Mouse (Mus musculus) kidney, embryonic 15.5 days (tissue): ENCODE results near the gene Ocln. TPM values are rescaled to one million over a fixed set of nuclear protein-coding genes. Genes with fewer than 3 reads are reported as not detected.
A peak's percentile ranks its signal among the peaks of the same experiment; 100 is the strongest.

ENCODE experiments used
- ATAC-seq: fragments of 200-750 bp; cut with Nextera tagmentation; replicated peaks from 2 replicates; pipeline ENCODE4 v1.8.0; 2017; ENCODE audit warnings: moderate TSS enrichment; ENCODE audit not compliant: low FRiP score
- H3K27ac ChIP-seq: fragments of 300-500 bp; sonication (generic); 2 replicates; pipeline ENCODE4 v1.5.1; 2015; ENCODE audit warnings: mild to moderate bottlenecking, inconsistent platforms
- H3K27me3 ChIP-seq: fragments of 300-500 bp; sonication (generic); 2 replicates; pipeline ENCODE4 v1.6.1; 2015; ENCODE audit warnings: inconsistent platforms
- H3K36me3 ChIP-seq: fragments of 300-500 bp; sonication (generic); 2 replicates; pipeline ENCODE4 v1.6.1; 2015; ENCODE audit warnings: inconsistent platforms
- H3K4me1 ChIP-seq: fragments of 300-500 bp; sonication (generic); 2 replicates; pipeline ENCODE4 v1.6.1; 2015; ENCODE audit warnings: inconsistent platforms
- H3K4me2 ChIP-seq: fragments of 300-500 bp; sonication (generic); 2 replicates; pipeline ENCODE4 v1.6.1; 2015; ENCODE audit warnings: moderate library complexity, mild to moderate bottlenecking, inconsistent platforms
- H3K4me3 ChIP-seq: fragments of 300-500 bp; sonication (generic); replicated peaks from 2 replicates; pipeline ENCODE4 v1.5.1; 2015; ENCODE audit warnings: mild to moderate bottlenecking, inconsistent platforms
- H3K9ac ChIP-seq: fragments of 300-500 bp; sonication (generic); 2 replicates; pipeline ENCODE4 v1.6.1; 2015; ENCODE audit warnings: mild to moderate bottlenecking, inconsistent platforms
- H3K9me3 ChIP-seq: fragments of 300-500 bp; sonication (generic); replicated peaks from 2 replicates; pipeline ENCODE4 v1.6.1; 2016; ENCODE audit warnings: inconsistent platforms
- WGBS: fragments of 180-500 bp; shearing (Covaris S2); methylation state at CpG from one replicate; pipeline ENCODE4 v1.1.7; 2015; ENCODE audit warnings: mixed read lengths; 5-methylcytosine and 5-hydroxymethylcytosine counted together
- polyA plus RNA-seq: library from polyadenylated mRNA; unstranded; fragments of >200 nt; fragmentation: Nextera tagmentation; extraction: Ambion mirVana; gene quantifications from 2 replicates; pipeline ENCODE4 v1.2.1, GENCODE M21; 2015

Ocln gene
- polyA plus RNA-seq, 1 experiment from 2014 or later: 26.1 TPM

DNA sequence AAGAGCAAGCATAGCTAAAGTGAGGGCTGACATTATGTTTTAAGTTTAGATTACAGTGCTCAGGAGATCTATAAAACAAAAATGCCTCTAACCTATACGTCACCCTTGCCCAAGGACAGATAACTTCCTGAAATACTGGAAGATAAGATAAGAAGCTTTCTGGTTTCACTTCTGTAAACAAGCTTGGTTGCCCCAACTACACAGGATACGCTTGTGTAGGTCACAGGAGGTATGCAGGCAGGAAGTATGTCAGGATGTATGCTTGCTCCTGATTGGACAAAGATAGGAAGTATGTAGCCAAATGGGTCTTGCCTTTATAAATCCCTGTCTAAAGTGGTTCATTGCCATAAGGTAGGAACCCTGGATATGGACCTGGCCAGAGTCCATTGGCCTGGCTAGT is 23.4 kb upstream of the Ocln start:
- H3K4me2 ChIP-seq: no peak overlapping the region
- WGBS: 44% methylated on average over 2 of the region's 2 CpGs
- H3K9ac ChIP-seq: no peak overlapping the region
- no peak overlapping the region for H3K4me3 ChIP-seq
- no peaks in the 10 kb centered on the region for H3K36me3 ChIP-seq
- ATAC-seq: no peak
- H3K27ac ChIP-seq: no peak overlapping the region
- no peaks in the 10 kb centered on the region for H3K9me3 ChIP-seq
- no peaks in the 10 kb centered on the region for H3K27me3 ChIP-seq
- no peaks in the 10 kb centered on the region for H3K4me1 ChIP-seq

DNA sequence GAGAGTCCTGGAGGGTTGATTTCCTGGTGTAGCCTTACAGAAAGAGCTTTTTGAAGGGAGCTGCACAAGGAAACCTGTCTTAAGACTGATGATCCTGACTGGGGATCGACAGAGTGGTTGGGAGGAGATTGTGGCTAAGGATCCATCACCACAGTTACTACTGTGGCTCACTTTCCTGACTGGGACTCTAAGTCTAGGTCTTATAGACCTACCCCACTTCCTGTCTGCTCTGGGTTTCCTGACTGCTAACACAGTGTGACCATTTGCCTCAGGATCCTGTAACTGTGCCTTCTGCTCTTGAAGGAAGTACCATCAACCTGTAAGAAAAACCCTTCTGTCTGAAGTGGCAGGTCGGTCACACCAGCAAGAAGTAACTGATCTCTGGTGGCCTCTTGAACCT is 18.2 kb upstream of the Ocln start:
- Histone ChIP-seq H3K9me3 (no peaks in the 10 kb centered on the region), H3K36me3 (no peaks in the 10 kb centered on the region), H3K27me3 (no peaks in the 10 kb centered on the region), H3K4me2 (no peak overlapping the region), H3K27ac (no peak overlapping the region), H3K4me1 (no peaks in the 10 kb centered on the region), H3K9ac (no peak overlapping the region), H3K4me3 (no peak overlapping the region)
- no peak for ATAC-seq
- 68% methylated on average over 2 of the region's 2 CpGs for whole genome bisulfite sequencing

GRCm38 (mm10) chr13:100568359-100568758 is 15.8 kb upstream of the Ocln start:
- Histone ChIP-seq H3K4me3 (no peak overlapping the region), H3K4me1 (no peaks in the 10 kb centered on the region), H3K36me3 (no peaks in the 10 kb centered on the region), H3K27me3 (no peaks in the 10 kb centered on the region), H3K9ac (no peak overlapping the region), H3K27ac (no peak overlapping the region), H3K9me3 (no peaks in the 10 kb centered on the region), H3K4me2 (no peak overlapping the region)
- WGBS: 89% methylated on average over 1 of the region's 1 CpGs
- no peak for ATAC-seq

- no peak overlapping the region for H3K9ac ChIP-seq
- H3K9me3 ChIP-seq: no peaks in the 10 kb centered on the region
- no peak overlapping the region for H3K4me3 ChIP-seq
- no peak for ATAC-seq
- no peak overlapping the region for H3K27ac ChIP-seq
- H3K27me3 ChIP-seq: peaks cover 9% of the 10 kb centered on the region; the same call in 1 of the 2 replicates
- no peaks in the 10 kb centered on the region for H3K36me3 ChIP-seq
- WGBS: 83% methylated on average over 9 of the region's 9 CpGs
- H3K4me1 ChIP-seq: no peaks in the 10 kb centered on the region
- H3K4me2 ChIP-seq: no peak overlapping the region
These were observed 6.9 kb upstream of the Ocln start for GRCm38 (mm10) chr13:100559449-100559848.

DNA sequence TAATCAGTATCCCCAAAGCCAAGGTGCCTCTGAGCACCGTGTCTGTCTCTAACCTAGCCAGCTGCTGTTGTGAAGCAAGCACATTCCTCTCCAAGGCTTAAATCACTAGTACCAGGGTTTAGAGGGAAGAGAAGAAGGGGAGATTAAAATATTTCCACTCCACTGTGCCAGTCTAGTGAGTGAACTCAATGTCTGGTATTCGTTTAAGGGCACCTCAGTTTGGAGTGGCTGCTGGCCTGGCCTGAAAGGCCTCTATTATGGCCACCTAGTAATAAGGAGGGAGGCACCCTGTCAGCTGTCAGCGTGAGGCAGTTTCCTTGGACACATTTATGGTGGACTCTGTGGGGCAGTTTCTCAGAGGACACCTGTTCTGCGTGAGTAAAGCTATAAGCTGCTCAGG is 4.5 kb upstream of the Ocln start:
- no peak overlapping the region for H3K4me2 ChIP-seq
- 53% methylated on average over 4 of the region's 4 CpGs for WGBS
- no peak for ATAC-seq
- no peak overlapping the region for H3K9ac ChIP-seq
- no peak overlapping the region for H3K4me3 ChIP-seq
- no peaks in the 10 kb centered on the region for H3K36me3 ChIP-seq
- peaks cover 11% of the 10 kb centered on the region for H3K4me1 ChIP-seq
- peaks cover 31% of the 10 kb centered on the region for H3K27me3 ChIP-seq
- no peaks in the 10 kb centered on the region for H3K9me3 ChIP-seq
- H3K27ac ChIP-seq: no peak overlapping the region

DNA sequence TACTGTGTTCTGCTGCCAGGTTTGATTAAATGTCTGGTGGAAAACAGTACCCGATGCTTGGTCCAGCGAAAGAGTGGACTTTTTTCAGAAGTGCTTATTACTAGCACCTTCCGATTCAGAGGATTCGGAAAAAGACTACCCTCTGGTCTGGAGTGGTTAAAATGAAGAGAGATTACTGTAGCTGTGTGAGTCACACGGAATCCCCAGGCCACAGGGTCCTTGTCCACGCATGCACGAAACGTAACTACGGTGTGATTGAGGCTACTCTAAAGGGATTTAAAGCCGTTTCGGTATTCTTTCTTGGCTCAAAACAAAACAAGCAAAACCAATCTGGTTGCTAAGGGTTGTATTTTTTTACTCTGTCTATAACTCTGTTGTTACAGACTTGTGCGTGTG is 522 bp upstream of the Ocln start:
- H3K4me3 ChIP-seq: peak overlapping the region; percentile 63
- peaks cover 23% of the 10 kb centered on the region for H3K4me1 ChIP-seq
- peak; percentile 15; the same call in 1 of the 2 replicates for ATAC-seq
- WGBS: 5% methylated on average over 12 of the region's 12 CpGs
- peak overlapping the region; percentile 80; the same call in 1 of the 2 replicates for H3K27ac ChIP-seq
- no peaks in the 10 kb centered on the region for H3K9me3 ChIP-seq
- peak overlapping the region; percentile 94 for H3K4me2 ChIP-seq
- H3K36me3 ChIP-seq: no peaks in the 10 kb centered on the region
- H3K27me3 ChIP-seq: peaks cover 53% of the 10 kb centered on the region
- H3K9ac ChIP-seq: peak overlapping the region; percentile 61; the same call in 1 of the 2 replicates

GRCm38 (mm10) chr13:100552009-100552368 is 529 bp downstream of the Ocln start:
- H3K4me1 ChIP-seq: peaks cover 23% of the 10 kb centered on the region
- H3K36me3 ChIP-seq: no peaks in the 10 kb centered on the region
- ATAC-seq: peak; percentile 24
- H3K27me3 ChIP-seq: peaks cover 53% of the 10 kb centered on the region
- H3K27ac ChIP-seq: peak overlapping the region; percentile 80
- H3K4me3 ChIP-seq: peak overlapping the region; percentile 63
- WGBS: under 1% methylated on average over 35 of the region's 35 CpGs
- H3K9me3 ChIP-seq: no peaks in the 10 kb centered on the region
- peak overlapping the region; percentile 94 for H3K4me2 ChIP-seq
- H3K9ac ChIP-seq: peak overlapping the region; percentile 61

GRCm38 (mm10) chr13:100551371-100552008 is 1.0 kb downstream of the Ocln start:
- peak overlapping the region; percentile 80 for H3K27ac ChIP-seq
- peak overlapping the region; percentile 61 for H3K9ac ChIP-seq
- peak overlapping the region; percentile 94 for H3K4me2 ChIP-seq
- H3K36me3 ChIP-seq: no peaks in the 10 kb centered on the region
- H3K4me1 ChIP-seq: peaks cover 23% of the 10 kb centered on the region
- ATAC-seq: peak; percentile 46; the same call in 1 of the 2 replicates
- no peaks in the 10 kb centered on the region; the same call in 1 of the 2 replicates for H3K9me3 ChIP-seq
- WGBS: under 1% methylated on average over 41 of the region's 41 CpGs
- peaks cover 53% of the 10 kb centered on the region for H3K27me3 ChIP-seq
- peak overlapping the region; percentile 63 for H3K4me3 ChIP-seq

DNA sequence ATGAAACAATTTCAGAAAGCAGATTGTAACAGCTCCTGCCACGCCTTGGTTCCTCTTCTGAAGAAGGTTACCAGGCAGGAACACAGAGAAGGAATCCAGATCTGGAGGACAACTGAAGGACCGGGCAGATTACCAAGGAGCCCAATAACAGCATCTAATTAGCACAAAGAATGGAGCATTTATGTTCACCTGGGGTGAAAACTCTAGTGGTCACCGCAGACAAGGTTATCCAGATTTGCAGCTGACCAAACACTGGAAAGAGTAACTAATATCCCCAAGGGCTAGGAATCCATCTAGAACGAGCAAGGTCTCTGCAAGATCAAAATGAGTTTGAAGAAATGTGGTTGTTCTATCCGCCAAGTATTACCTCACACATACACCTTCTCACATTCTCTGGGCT is 5.2 kb downstream of the Ocln start:
- Histone ChIP-seq H3K4me1 (peaks cover 14% of the 10 kb centered on the region), H3K9me3 (no peaks in the 10 kb centered on the region; the same call in 1 of the 2 replicates), H3K27me3 (peaks cover 25% of the 10 kb centered on the region), H3K4me3 (no peak overlapping the region), H3K27ac (no peak overlapping the region), H3K4me2 (no peak overlapping the region), H3K9ac (no peak overlapping the region), H3K36me3 (no peaks in the 10 kb centered on the region)
- 76% methylated on average over 5 of the region's 5 CpGs for WGBS
- no peak for ATAC-seq

DNA sequence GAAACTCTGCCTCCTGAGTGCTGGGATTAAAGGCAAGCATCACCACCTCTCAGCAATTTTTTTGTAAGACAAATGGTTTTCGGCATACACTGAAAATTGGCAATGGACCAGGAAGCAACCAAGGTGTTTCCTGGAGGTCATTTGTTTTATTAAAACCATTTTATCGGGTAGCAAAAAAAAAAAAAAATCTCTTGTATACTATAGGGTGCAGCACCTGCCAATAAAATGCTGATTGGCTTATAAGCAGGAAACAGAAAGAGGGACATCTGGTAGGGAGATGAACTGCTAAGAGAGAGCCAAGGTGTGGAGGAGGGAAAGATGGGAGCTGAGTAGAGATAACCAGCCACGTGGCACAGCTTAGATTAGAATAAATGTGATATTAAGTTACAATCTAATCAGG is 7.0 kb downstream of the Ocln start:
- WGBS: 62% methylated on average over 3 of the region's 3 CpGs
- Histone ChIP-seq H3K9me3 (no peaks in the 10 kb centered on the region; the same call in 1 of the 2 replicates), H3K27ac (no peak overlapping the region), H3K9ac (no peak overlapping the region), H3K4me2 (no peak overlapping the region), H3K4me3 (no peak overlapping the region), H3K4me1 (0 out of 2 replicates have a peak, but pooled peaks cover 4% of the 10 kb centered on the region), H3K27me3 (peaks cover 7% of the 10 kb centered on the region), H3K36me3 (no peaks in the 10 kb centered on the region)
- ATAC-seq: no peak

GRCm38 (mm10) chr13:100544220-100544662 is 8.3 kb downstream of the Ocln start:
- H3K4me3 ChIP-seq: no peak overlapping the region
- no peaks in the 10 kb centered on the region for H3K36me3 ChIP-seq
- H3K4me1 ChIP-seq: 0 out of 2 replicates have a peak, but pooled peaks cover 4% of the 10 kb centered on the region
- ATAC-seq: no peak
- no peak overlapping the region for H3K27ac ChIP-seq
- WGBS: 68% methylated on average over 4 of the region's 4 CpGs
- no peak overlapping the region for H3K4me2 ChIP-seq
- H3K9me3 ChIP-seq: no peaks in the 10 kb centered on the region; the same call in 1 of the 2 replicates
- no peak overlapping the region for H3K9ac ChIP-seq
- no peaks in the 10 kb centered on the region for H3K27me3 ChIP-seq

- Histone ChIP-seq H3K4me2 (no peak overlapping the region), H3K36me3 (no peaks in the 10 kb centered on the region), H3K27ac (peak overlapping the region; percentile 54; the same call in 1 of the 2 replicates), H3K9ac (no peak overlapping the region), H3K27me3 (no peaks in the 10 kb centered on the region), H3K4me3 (no peak overlapping the region), H3K9me3 (no peaks in the 10 kb centered on the region; the same call in 1 of the 2 replicates), H3K4me1 (no peaks in the 10 kb centered on the region)
- no peak for ATAC-seq
- 69% methylated on average over 10 of the region's 10 CpGs for WGBS
These were observed 9.3 kb downstream of the Ocln start for GRCm38 (mm10) chr13:100543011-100543767.
